Mouse (Mus musculus): Measurements from ENCODE around the gene Borcs7.

GRCm38 (mm10) chr19:46693146-46693545 is 3.4 kb downstream of the Borcs7 start:
- TF ChIP-seq CTCF (IDR thresholded peaks at IDR 0.05; ENCODE audit: extremely low read depth, insufficient read length, insufficient replicate concordance, low read depth, low read length) (no peak), POLR2A (IDR thresholded peaks at IDR 0.05; ENCODE audit: low read depth, low read length) (no peak)

All from small intestine, adult 2 months (tissue).